ENCODE assay signal across 9 mouse cellular contexts in the genomic region with DNA sequence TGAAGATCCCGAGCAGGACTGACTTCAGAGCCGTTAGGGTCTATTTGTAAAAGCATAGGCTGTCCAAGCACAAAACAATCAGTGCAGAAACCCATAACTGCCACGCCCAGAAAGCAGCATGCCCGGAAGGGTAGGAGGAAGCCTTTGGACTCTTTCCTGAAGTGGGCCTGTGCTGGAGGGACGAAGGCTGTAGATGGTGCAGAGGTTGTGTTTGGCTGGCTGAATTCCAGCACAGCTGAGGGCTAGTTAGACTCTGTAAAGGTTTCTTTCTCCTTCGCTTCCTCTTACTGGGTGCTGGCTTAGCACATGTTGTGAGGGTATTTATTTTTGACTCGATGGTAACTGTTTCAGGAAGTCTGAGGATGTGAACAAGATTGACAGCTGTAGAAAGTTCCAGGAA.
DNase-seq lines count a peak whose midpoint lies in the region; ATAC-seq and TF ChIP-seq lines count a peak whose summit lies in the region.
"Had no signal": no experiment of that assay in that cellular context is flagged by ENCODE, and none has a peak within 500 bp of the region (broad histone marks: within the 10 kb centered on the region; RNA-seq: fewer than 3 reads in every experiment).

No protein-coding gene starts in this region.

- H3K4me3 ChIP-seq in liver, postnatal 0 days (ENCODE audit: low read depth, low read length): no peak overlapping the region
- H3K4me3 ChIP-seq in kidney, adult 2 months (ENCODE audit: insufficient read depth, low read depth, low read length): no peak overlapping the region

- ATAC-seq in liver, postnatal 0 days: no peak
- ATAC-seq in neutrophil, adult 5-6 weeks (ENCODE audit: extremely low read depth, insufficient number of reproducible peaks, low FRiP score, poor library complexity, severe bottlenecking): peak; percentile 36

- TF ChIP-seq EP300 in liver, postnatal 0 days (IDR thresholded peaks at IDR 0.05; ENCODE audit: low read depth): no peak

- no peaks in the 10 kb centered on the region for H3K36me3 ChIP-seq in liver, postnatal 0 days (replicated peaks; ENCODE audit: insufficient read depth, low read length)
- no peaks in the 10 kb centered on the region for H3K36me3 ChIP-seq in kidney, adult 2 months (ENCODE audit: control insufficient read depth, insufficient read depth, low read length)

- no peaks in the 10 kb centered on the region for H3K9me3 ChIP-seq in liver, postnatal 0 days (ENCODE audit: low read length)

- no peak for TF ChIP-seq CTCF in liver, postnatal 0 days (IDR thresholded peaks at IDR 0.05; ENCODE audit: low read depth)
- TF ChIP-seq CTCF in kidney, adult 2 months (conservative IDR thresholded peaks at IDR 0.05; ENCODE audit: insufficient read depth, insufficient read length, low read depth, low read length): no peak

- peaks cover 12% of the 10 kb centered on the region for H3K4me1 ChIP-seq in liver, postnatal 0 days (ENCODE audit: insufficient read depth)
- no peaks in the 10 kb centered on the region for H3K4me1 ChIP-seq in kidney, adult 2 months (ENCODE audit: control insufficient read depth, insufficient read depth, low read length)

- no peak for TF ChIP-seq POLR2A in kidney, adult 2 months (IDR thresholded peaks at IDR 0.05; ENCODE audit: low read depth, low read length)

- no peak overlapping the region for H3K9ac ChIP-seq in liver, postnatal 0 days (replicated peaks)

- H3K27me3 ChIP-seq in liver, postnatal 0 days (ENCODE audit: insufficient read depth, low read length): no peaks in the 10 kb centered on the region
- H3K27me3 ChIP-seq in kidney, adult 2 months (replicated peaks; ENCODE audit: control insufficient read depth, insufficient read depth, low read length): no peaks in the 10 kb centered on the region

- WGBS in liver, postnatal 0 days (ENCODE audit: insufficient replicate concordance): 20% methylated on average over 7 of the region's 7 CpGs
- 15% methylated on average over 7 of the region's 7 CpGs for WGBS in kidney, adult 2 months

- no peak for DNase-seq in liver, postnatal 0 days
- DNase-seq in liver: no peak
- peak; percentile 46 for DNase-seq in gastrocnemius, postnatal 25 days
- DNase-seq in kidney, adult 2 months: peak; percentile 59
- DNase-seq in urinary bladder, postnatal 14 days (ENCODE audit: low spot score): no peak
- no peak for DNase-seq in urinary bladder, adult 18-20 months (ENCODE audit: low spot score in 2 of 2)
- no peak for DNase-seq in adrenal gland, adult 18-20 months (ENCODE audit: low spot score in 2 of 2)
- DNase-seq: thymus, postnatal 4 days had no signal

- H3K27ac ChIP-seq in liver, postnatal 0 days (ENCODE audit: low read depth): peak overlapping the region; percentile 35; the same call in 1 of the 2 replicates
- no peak overlapping the region for H3K27ac ChIP-seq in kidney, adult 2 months (ENCODE audit: insufficient read depth, low read depth, low read length)

- H3K4me2 ChIP-seq in liver, postnatal 0 days (ENCODE audit: low read depth, low read length): no peak overlapping the region

Comparison
In these comparisons a context has a peak if more than half of its experiments do, and no peak if none do; other contexts are left out.
1. DNase-seq: peak in gastrocnemius, postnatal 25 days (single experiment) and kidney, adult 2 months (single experiment); none in liver, postnatal 0 days (single experiment), liver (single experiment), urinary bladder, postnatal 14 days (single experiment), urinary bladder, adult 18-20 months (0 of 2) and adrenal gland, adult 18-20 months (0 of 2).